Mouse (Mus musculus) spleen, postnatal 4 days (tissue): ENCODE results near the gene Atxn7l1.
"Not testable (repeated sequence)": the region's sequence is repeated elsewhere in the genome, so short reads cannot be mapped to it uniquely, and the experiment has no call there.

Experiments used
- DNase-seq, 2 experiments: peaks; one replicate each; pipeline ENCODE4 v3.0.0; 2022; ENCODE audit warnings: low spot score in 2 of 2

Gene Atxn7l1

GRCm38 (mm10) chr12:33149544-33150190 is 2.2 kb downstream of the Atxn7l1 start:
- no peak for DNase-seq

GRCm38 (mm10) chr12:33153131-33153530 is 5.6 kb downstream of the Atxn7l1 start:
- DNase-seq = no peak

GRCm38 (mm10) chr12:33153850-33154249 is 6.4 kb downstream of the Atxn7l1 start:
- DNase-seq = no peak

GRCm38 (mm10) chr12:33154732-33155131 is 7.2 kb downstream of the Atxn7l1 start:
- no peak for DNase-seq

- DNase-seq = peak in 1 of 2 experiments; percentile 30
Observed at GRCm38 (mm10) chr12:33156334-33157018, 9.0 kb downstream of the Atxn7l1 start.

- DNase-seq = no peak
Observed at GRCm38 (mm10) chr12:33158256-33158655, 10.8 kb downstream of the Atxn7l1 start.

- DNase-seq = no peak
Observed at GRCm38 (mm10) chr12:33160406-33160805, 12.9 kb downstream of the Atxn7l1 start.

GRCm38 (mm10) chr12:33162541-33162940 is 15.0 kb downstream of the Atxn7l1 start:
- no peak for DNase-seq

GRCm38 (mm10) chr12:33164019-33164418 is 16.5 kb downstream of the Atxn7l1 start:
- not testable (repeated sequence) for DNase-seq

- no peak for DNase-seq
Observed at GRCm38 (mm10) chr12:33166712-33167111, 19.2 kb downstream of the Atxn7l1 start.

- DNase-seq = no peak
Observed at GRCm38 (mm10) chr12:33167545-33167944, 20.1 kb downstream of the Atxn7l1 start.

GRCm38 (mm10) chr12:33168491-33168890 is 21.0 kb downstream of the Atxn7l1 start:
- DNase-seq = no peak

GRCm38 (mm10) chr12:33169777-33170494 is 22.4 kb downstream of the Atxn7l1 start:
- no peak for DNase-seq

GRCm38 (mm10) chr12:33170822-33171221 is 23.3 kb downstream of the Atxn7l1 start:
- DNase-seq = no peak

GRCm38 (mm10) chr12:33172926-33173325 is 25.4 kb downstream of the Atxn7l1 start:
- DNase-seq = no peak

- DNase-seq = no peak
Observed at GRCm38 (mm10) chr12:33173720-33174141, 26.2 kb downstream of the Atxn7l1 start.

GRCm38 (mm10) chr12:33174171-33174570 is 26.7 kb downstream of the Atxn7l1 start:
- no peak for DNase-seq

- no peak for DNase-seq
Observed at GRCm38 (mm10) chr12:33174675-33175357, 27.3 kb downstream of the Atxn7l1 start.

GRCm38 (mm10) chr12:33175621-33176554 is 28.4 kb downstream of the Atxn7l1 start:
- DNase-seq = peak in 1 of 2 experiments; percentile 39

- no peak for DNase-seq
Observed at GRCm38 (mm10) chr12:33176555-33176900, 29.0 kb downstream of the Atxn7l1 start.

GRCm38 (mm10) chr12:33180421-33180820 is 32.9 kb downstream of the Atxn7l1 start:
- no peak for DNase-seq
